Comparison of ENCODE assay signal across 22 mouse cellular contexts in genomic region chr9:14875743-14876507, GRCm38 (mm10). TPM values are rescaled to one million over a fixed set of nuclear protein-coding genes. Genes with fewer than 3 reads are reported as not detected.
A peak's percentile ranks its signal among the peaks of the same experiment; 100 is the strongest.
DNase-seq lines count a peak whose midpoint lies in the region; ATAC-seq and TF ChIP-seq lines count a peak whose summit lies in the region.
"Had no signal": no experiment of that assay in that cellular context is flagged by ENCODE, and none has a peak within 500 bp of the region (broad histone marks: within the 10 kb centered on the region; RNA-seq: fewer than 3 reads in every experiment).

No protein-coding gene starts in this region.

- no peak for DNase-seq in forebrain, embryonic 10.5 days (ENCODE audit: extremely low spot score, low spot score)
- no peak for DNase-seq in forebrain, postnatal 0 days
- peak; percentile 7 for DNase-seq in NIH3T3 (ENCODE audit: low read depth)
- peak; percentile 14 for DNase-seq in lung, postnatal 10 days
- DNase-seq in frontal cortex, postnatal 25 days (ENCODE audit: low spot score in 2 of 2) = no peak
- DNase-seq: gastrocnemius, postnatal 10 days; heart, postnatal 14 days; kidney, adult 8-10 months; kidney, postnatal 36 days; layer of hippocampus, adult 9-11 months; right cerebral cortex, postnatal 25 days had no signal

- peaks cover 32% of the 10 kb centered on the region for H3K4me1 ChIP-seq in forebrain, embryonic 10.5 days
- no peaks in the 10 kb centered on the region for H3K4me1 ChIP-seq in forebrain, postnatal 0 days (ENCODE audit: insufficient read depth)
- peaks cover 31% of the 10 kb centered on the region for H3K4me1 ChIP-seq in megakaryocyte, embryonic 14.5 days
- peaks cover 7% of the 10 kb centered on the region; the same call in 1 of the 2 replicates for H3K4me1 ChIP-seq in kidney, embryonic 16.5 days (ENCODE audit: insufficient read depth, low read length)
- H3K4me1 ChIP-seq: liver, embryonic 15.5 days had no signal

- no peaks in the 10 kb centered on the region for H3K36me3 ChIP-seq in forebrain, embryonic 10.5 days (replicated peaks)
- no peaks in the 10 kb centered on the region for H3K36me3 ChIP-seq in forebrain, postnatal 0 days (ENCODE audit: insufficient read depth)
- H3K36me3 ChIP-seq in megakaryocyte, embryonic 14.5 days (replicated peaks; ENCODE audit: low read length) = no peaks in the 10 kb centered on the region
- H3K36me3 ChIP-seq in kidney, embryonic 16.5 days (ENCODE audit: insufficient read depth, low read length) = no peaks in the 10 kb centered on the region
- H3K36me3 ChIP-seq: G1E; limb, embryonic 13.5 days; liver, embryonic 15.5 days; neural tube, embryonic 12.5 days had no signal

- no peaks in the 10 kb centered on the region for H3K9me3 ChIP-seq in forebrain, embryonic 10.5 days
- H3K9me3 ChIP-seq in forebrain, postnatal 0 days (ENCODE audit: low read length) = no peaks in the 10 kb centered on the region
- no peaks in the 10 kb centered on the region for H3K9me3 ChIP-seq in megakaryocyte, embryonic 14.5 days
- H3K9me3 ChIP-seq in kidney, embryonic 16.5 days (ENCODE audit: low read length) = no peaks in the 10 kb centered on the region
- H3K9me3 ChIP-seq: G1E; limb, embryonic 13.5 days; liver, embryonic 15.5 days; neural tube, embryonic 12.5 days had no signal

- no peak for ATAC-seq in forebrain, postnatal 0 days
- ATAC-seq in megakaryocyte, adult 5-6 weeks (ENCODE audit: poor library complexity, severe bottlenecking) = no peak
- ATAC-seq in kidney, embryonic 16.5 days (ENCODE audit: low FRiP score, low TSS enrichment) = no peak
- ATAC-seq: hindbrain, postnatal 0 days had no signal

- no peak overlapping the region for H3K9ac ChIP-seq in forebrain, postnatal 0 days
- no peak overlapping the region for H3K9ac ChIP-seq in kidney, embryonic 16.5 days (replicated peaks; ENCODE audit: low read length)
- H3K9ac ChIP-seq: limb, embryonic 13.5 days; liver, embryonic 15.5 days; neural tube, embryonic 12.5 days had no signal

- H3K27me3 ChIP-seq in forebrain, embryonic 10.5 days (ENCODE audit: poor library complexity, severe bottlenecking) = no peaks in the 10 kb centered on the region
- H3K27me3 ChIP-seq in forebrain, postnatal 0 days (ENCODE audit: insufficient read depth, low read length) = no peaks in the 10 kb centered on the region
- peaks cover 7% of the 10 kb centered on the region for H3K27me3 ChIP-seq in megakaryocyte, embryonic 14.5 days (replicated peaks)
- H3K27me3 ChIP-seq in kidney, embryonic 16.5 days (ENCODE audit: insufficient read depth, low read length) = no peaks in the 10 kb centered on the region
- H3K27me3 ChIP-seq: limb, embryonic 13.5 days; liver, embryonic 15.5 days; neural tube, embryonic 12.5 days had no signal

- no peak for TF ChIP-seq CTCF in forebrain, postnatal 0 days (IDR thresholded peaks at IDR 0.05; ENCODE audit: low read depth)

- H3K4me2 ChIP-seq in forebrain, postnatal 0 days (ENCODE audit: low read depth) = no peak overlapping the region
- H3K4me2 ChIP-seq in kidney, embryonic 16.5 days (replicated peaks; ENCODE audit: low read depth, low read length) = no peak overlapping the region
- H3K4me2 ChIP-seq: limb, embryonic 13.5 days; liver, embryonic 15.5 days; neural tube, embryonic 12.5 days had no signal

- peak overlapping the region; percentile 8; the same call in 1 of the 2 replicates for H3K27ac ChIP-seq in forebrain, embryonic 10.5 days
- H3K27ac ChIP-seq in forebrain, postnatal 0 days (ENCODE audit: low read depth, low read length) = no peak overlapping the region
- H3K27ac ChIP-seq in kidney, embryonic 16.5 days (ENCODE audit: low read length) = no peak overlapping the region
- H3K27ac ChIP-seq: hindbrain, postnatal 0 days; limb, embryonic 13.5 days; liver, embryonic 15.5 days; neural tube, embryonic 12.5 days had no signal

- WGBS in forebrain, embryonic 10.5 days = 70% methylated on average over 5 of the region's 5 CpGs
- WGBS in forebrain, postnatal 0 days = 55% methylated on average over 5 of the region's 5 CpGs
- 69% methylated on average over 5 of the region's 5 CpGs for WGBS in kidney, embryonic 16.5 days

- no peak overlapping the region for H3K4me3 ChIP-seq in forebrain, embryonic 10.5 days
- H3K4me3 ChIP-seq in forebrain, postnatal 0 days (ENCODE audit: low read depth, low read length) = no peak overlapping the region
- H3K4me3 ChIP-seq in megakaryocyte, embryonic 14.5 days (replicated peaks) = peak overlapping the region; percentile 14
- H3K4me3 ChIP-seq in kidney, embryonic 16.5 days (ENCODE audit: low read length) = no peak overlapping the region
- H3K4me3 ChIP-seq: erythroblast, embryonic 14.5 days; limb, embryonic 13.5 days; liver, embryonic 15.5 days; neural tube, embryonic 12.5 days had no signal

RNA-seq across cellular contexts. Expression of gene Gpr83, which starts 15.9 kb away (rescaled TPM):
- polyA plus RNA-seq in forebrain, embryonic 10.5 days (2016; fragmentation: Nextera tagmentation; extraction: Ambion mirVana) = 0.14 and 0.30 TPM in 2 replicates
- total RNA-seq in forebrain, postnatal 0 days (2014; rRNA removed) = 1.8 and 4.0 TPM in 2 replicates
- 2.6 and 2.7 TPM in 2 replicates for polyA plus RNA-seq in forebrain, postnatal 0 days (2015; fragmentation: Nextera tagmentation; extraction: Ambion mirVana)
- not detected in 2 replicates for polyA plus RNA-seq in megakaryocyte, embryonic 14.5 days (2012; ENCODE audit: insufficient read depth, low replicate concordance)
- not detected in 2 replicates for total RNA-seq in megakaryocyte, adult 5-6 weeks (2015)
- total RNA-seq in megakaryocyte, adult 5-6 weeks (2017) = not detected in 2 replicates
- polyA plus RNA-seq in kidney, embryonic 16.5 days (2015; fragmentation: Nextera tagmentation; extraction: Ambion mirVana) = 0.49 and 0.53 TPM in 2 replicates
- total RNA-seq: megakaryocyte progenitor cell, adult 5-6 weeks had no signal
- polyA plus RNA-seq: erythroblast, embryonic 14.5 days; G1E had no signal

RNA-seq across cellular contexts. Expression of gene Izumo1r, which starts 27.8 kb away (rescaled TPM):
- 0.22 TPM in 1 of 2 replicates, not detected in the other for polyA plus RNA-seq in forebrain, embryonic 10.5 days (2016; fragmentation: Nextera tagmentation; extraction: Ambion mirVana)
- not detected in 2 replicates for total RNA-seq in forebrain, postnatal 0 days (2014; rRNA removed)
- not detected in 2 replicates for polyA plus RNA-seq in forebrain, postnatal 0 days (2015; fragmentation: Nextera tagmentation; extraction: Ambion mirVana)
- polyA plus RNA-seq in megakaryocyte, embryonic 14.5 days (2012; ENCODE audit: insufficient read depth, low replicate concordance) = not detected in 2 replicates
- total RNA-seq in megakaryocyte, adult 5-6 weeks (2015) = 0.50 TPM in 1 of 2 replicates, not detected in the other
- total RNA-seq in megakaryocyte, adult 5-6 weeks (2017) = 0.48 and 0.77 TPM in 2 replicates
- not detected in 2 replicates for polyA plus RNA-seq in kidney, embryonic 16.5 days (2015; fragmentation: Nextera tagmentation; extraction: Ambion mirVana)
- total RNA-seq: gastrocnemius, postnatal 10 days; hindbrain, postnatal 0 days; megakaryocyte progenitor cell, adult 5-6 weeks had no signal
- polyA plus RNA-seq: erythroblast, embryonic 14.5 days; G1E; hindbrain, postnatal 0 days; liver, embryonic 15.5 days; neural tube, embryonic 12.5 days; stomach, embryonic 16.5 days had no signal

Comparison
In these comparisons a context has a peak if more than half of its experiments do, and no peak if none do; other contexts are left out.
1. DNase-seq: peak in NIH3T3 (single experiment) and lung, postnatal 10 days (single experiment); none in forebrain, embryonic 10.5 days (single experiment), forebrain, postnatal 0 days (single experiment) and frontal cortex, postnatal 25 days (0 of 2).